Mouse (Mus musculus): ENCODE data around the gene Tmc8.
"Not testable (repeated sequence)": the region's sequence is repeated elsewhere in the genome, so short reads cannot be mapped to it uniquely, and the experiment has no call there.

Tmc8 gene

GRCm38 (mm10) chr11:117775540-117775939 is 6.3 kb upstream of the Tmc8 start:
- DNase-seq, result no peak

GRCm38 (mm10) chr11:117776085-117776792 is 5.6 kb upstream of the Tmc8 start:
- DNase-seq, result no peak

- no peak for DNase-seq
Measured at GRCm38 (mm10) chr11:117777111-117777510, 4.8 kb upstream of the Tmc8 start.

- DNase-seq, result no peak
Measured at GRCm38 (mm10) chr11:117778031-117778430, 3.8 kb upstream of the Tmc8 start.

- no peak for DNase-seq
Measured at GRCm38 (mm10) chr11:117778851-117779433, 2.9 kb upstream of the Tmc8 start.

- no peak for DNase-seq
Measured at GRCm38 (mm10) chr11:117779434-117780198, 2.3 kb upstream of the Tmc8 start.

- DNase-seq, result no peak
Measured at GRCm38 (mm10) chr11:117780199-117780515, 1.7 kb upstream of the Tmc8 start.

- no peak for DNase-seq
Measured at GRCm38 (mm10) chr11:117780582-117781111, 1.2 kb upstream of the Tmc8 start.

- peak; percentile 50 for DNase-seq
Measured at GRCm38 (mm10) chr11:117781199-117781821, 566 bp upstream of the Tmc8 start.

GRCm38 (mm10) chr11:117782705-117783034 is 794 bp downstream of the Tmc8 start:
- no peak for DNase-seq

GRCm38 (mm10) chr11:117783089-117783488 is 1.2 kb downstream of the Tmc8 start:
- peak; percentile 66 for DNase-seq

GRCm38 (mm10) chr11:117783683-117784309 is 1.9 kb downstream of the Tmc8 start:
- no peak for DNase-seq

GRCm38 (mm10) chr11:117786294-117786693 is 4.4 kb downstream of the Tmc8 start:
- no peak for DNase-seq

GRCm38 (mm10) chr11:117788481-117788880 is 6.6 kb downstream of the Tmc8 start:
- DNase-seq, result not testable (repeated sequence)

- DNase-seq, result peak; percentile 54
Measured at GRCm38 (mm10) chr11:117790286-117790685, 8.4 kb downstream of the Tmc8 start.

GRCm38 (mm10) chr11:117790703-117791440 is 9.0 kb downstream of the Tmc8 start:
- peak; percentile 6 for DNase-seq

GRCm38 (mm10) chr11:117791441-117791761 is 9.5 kb downstream of the Tmc8 start:
- no peak for DNase-seq

- DNase-seq, result no peak
Measured at GRCm38 (mm10) chr11:117792281-117792888, 10.5 kb downstream of the Tmc8 start.

GRCm38 (mm10) chr11:117794035-117794551 is 12.2 kb downstream of the Tmc8 start:
- no peak for DNase-seq

- DNase-seq, result no peak
Measured at GRCm38 (mm10) chr11:117796954-117797353, 15.1 kb downstream of the Tmc8 start.

GRCm38 (mm10) chr11:117797511-117798159 is 15.8 kb downstream of the Tmc8 start, which contains the start of gene 6030468B19Rik:
Gene 6030468B19Rik, plus strand, starts transcription at chr11:117797660.
- DNase-seq, result no peak
